Mouse (Mus musculus): ENCODE measurements around the gene Gm9903.

The Gm9903 gene

DNA sequence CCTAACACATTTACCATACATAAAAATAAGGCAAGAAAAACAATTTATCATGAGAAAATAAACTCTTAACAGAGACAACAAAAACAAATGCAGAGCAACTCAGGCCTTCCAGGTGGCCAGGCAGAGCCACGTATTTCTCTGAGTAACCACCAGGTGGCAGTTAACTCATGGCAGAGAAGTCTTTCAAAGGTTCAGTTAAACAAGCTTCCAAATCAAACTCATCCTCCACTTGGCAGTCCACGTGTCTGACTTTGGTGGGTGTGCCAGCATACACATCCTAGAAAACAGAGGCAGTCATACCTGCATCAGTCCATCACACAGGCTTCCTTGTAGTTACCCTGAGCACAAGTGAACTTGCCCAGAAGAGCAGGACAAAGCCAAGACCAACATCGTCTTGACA is 10.9 kb downstream of the Gm9903 start:
- in situ Hi-C loops (cut with MseI, MboI): no loop called here

DNA sequence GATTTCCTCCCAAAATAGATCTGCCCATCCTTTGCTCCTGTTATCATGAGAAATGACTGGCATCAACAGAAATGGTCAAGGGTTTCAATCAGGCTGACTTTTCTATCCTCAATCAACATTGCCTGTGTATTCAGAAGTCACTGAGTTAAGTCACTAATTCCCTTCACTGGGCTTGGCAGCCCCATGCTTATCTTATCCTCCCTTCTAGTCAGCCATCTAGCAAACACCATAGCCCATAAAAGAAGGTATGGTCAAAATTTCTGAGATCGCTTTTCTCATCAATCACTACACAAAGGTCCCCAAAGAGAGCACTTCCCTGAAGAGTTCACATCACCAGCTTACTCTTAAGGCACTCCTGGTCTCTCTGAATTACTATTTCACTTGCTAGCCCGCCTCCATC is 21.3 kb downstream of the Gm9903 start:
- in situ Hi-C loops (cut with MseI, MboI): no loop called here

DNA sequence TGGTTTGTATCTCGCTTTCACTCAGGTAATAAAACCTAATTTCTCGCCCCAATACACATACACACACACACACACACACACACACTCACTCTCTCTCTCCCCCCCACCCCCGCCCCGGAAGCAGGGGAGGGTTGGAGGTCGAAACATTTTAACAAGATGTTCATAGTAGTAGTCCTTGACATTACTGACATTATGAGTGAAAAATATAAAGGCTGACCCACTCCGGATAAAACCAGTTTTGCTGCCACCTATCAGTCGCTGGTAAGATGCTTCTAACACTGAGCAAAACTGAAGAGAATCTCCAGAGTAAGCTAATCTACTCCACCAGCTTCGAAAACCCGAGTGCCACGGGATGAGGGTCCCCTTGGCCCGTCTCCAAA is 21.8 kb downstream of the Gm9903 start:
- in situ Hi-C loops (cut with MseI, MboI): no loop called here

DNA sequence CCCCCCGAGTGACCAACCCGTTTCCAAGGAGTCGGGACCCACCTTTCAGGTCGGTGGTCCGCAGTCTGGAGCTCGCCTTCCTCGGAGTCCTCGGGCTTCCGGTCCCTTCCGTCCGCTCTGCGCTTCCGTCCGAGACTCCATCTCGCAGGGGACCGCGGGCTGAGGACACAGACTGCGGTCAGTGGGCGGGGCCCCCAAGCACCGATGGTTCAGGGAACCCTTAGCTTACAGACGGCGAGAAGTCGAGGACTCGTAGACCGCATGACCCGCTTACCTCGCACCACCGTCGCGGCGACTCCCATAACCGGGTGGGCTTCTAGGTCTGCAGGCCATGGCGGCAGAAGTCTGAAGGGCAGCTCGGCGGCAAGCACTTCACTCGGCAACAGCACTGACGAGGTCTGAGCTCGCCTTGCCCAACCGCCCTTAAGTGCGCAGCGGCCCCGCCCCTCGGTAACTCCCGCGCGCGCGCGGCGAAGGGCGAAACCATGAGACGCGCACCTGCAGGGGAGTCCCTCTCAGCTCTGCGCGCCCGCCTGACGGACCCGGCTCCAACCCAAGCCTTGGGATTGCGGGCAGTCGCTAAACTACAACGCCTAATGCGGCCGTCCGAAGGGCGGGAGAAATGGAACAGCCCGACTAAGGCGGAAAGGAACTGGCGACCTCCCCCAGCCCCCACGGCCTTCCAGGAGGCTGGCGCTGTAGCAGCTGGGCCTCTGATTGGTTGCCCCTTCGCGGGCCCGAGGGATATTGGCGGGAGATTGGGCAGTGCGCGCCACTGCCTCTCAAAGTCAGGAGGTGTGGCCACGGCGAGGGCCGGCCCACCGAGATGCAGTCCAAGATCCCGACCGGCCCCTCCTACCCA is 22.4 kb downstream of the Gm9903 start, which contains the start of gene Slbp:
TSS of gene Slbp (minus strand) at position 654 of the 862 bp plus-strand sequence.
- in situ Hi-C loops (cut with MseI, MboI): no loop called here

DNA sequence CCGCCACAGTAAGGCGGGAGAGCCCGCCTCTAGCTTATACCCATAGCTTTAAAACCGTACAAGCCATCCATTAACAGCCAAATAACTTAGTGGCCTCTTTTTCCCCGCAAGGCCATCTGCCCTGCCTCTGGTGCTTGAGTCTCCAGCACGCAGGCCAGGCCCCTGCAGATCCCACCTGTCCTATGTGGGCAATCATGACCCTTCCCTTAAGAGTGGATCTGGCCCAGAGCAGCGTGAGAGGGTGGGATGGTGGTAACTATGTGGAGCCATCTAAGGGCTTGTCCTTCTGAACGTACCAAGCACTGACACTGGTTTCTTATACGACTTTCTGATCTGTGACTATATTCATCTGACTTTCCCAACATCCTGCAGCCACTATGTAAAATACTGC is 23.1 kb downstream of the Gm9903 start:
- in situ Hi-C loops (cut with MseI, MboI): no loop called here

DNA sequence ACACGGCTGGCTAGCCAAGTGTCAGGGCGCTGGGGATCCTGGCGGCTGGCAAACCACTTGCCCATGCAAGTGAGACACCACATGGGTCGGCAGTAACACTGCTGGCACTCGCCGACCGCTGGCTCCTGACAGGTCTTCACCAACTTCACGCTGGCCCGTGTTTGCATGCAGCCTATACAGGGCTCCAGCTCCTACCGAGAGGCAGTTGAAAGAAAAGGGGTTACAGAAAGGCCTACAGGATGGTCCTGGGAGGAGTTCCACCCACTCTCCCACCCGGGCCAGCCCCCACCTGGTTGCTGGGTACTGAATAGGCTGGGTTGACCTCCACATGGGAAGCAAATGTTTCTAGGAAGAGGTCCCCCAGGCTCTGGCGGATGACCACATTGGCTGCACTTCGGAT is 24.7 kb downstream of the Gm9903 start:
- in situ Hi-C loops (cut with MseI, MboI): no loop called here

DNA sequence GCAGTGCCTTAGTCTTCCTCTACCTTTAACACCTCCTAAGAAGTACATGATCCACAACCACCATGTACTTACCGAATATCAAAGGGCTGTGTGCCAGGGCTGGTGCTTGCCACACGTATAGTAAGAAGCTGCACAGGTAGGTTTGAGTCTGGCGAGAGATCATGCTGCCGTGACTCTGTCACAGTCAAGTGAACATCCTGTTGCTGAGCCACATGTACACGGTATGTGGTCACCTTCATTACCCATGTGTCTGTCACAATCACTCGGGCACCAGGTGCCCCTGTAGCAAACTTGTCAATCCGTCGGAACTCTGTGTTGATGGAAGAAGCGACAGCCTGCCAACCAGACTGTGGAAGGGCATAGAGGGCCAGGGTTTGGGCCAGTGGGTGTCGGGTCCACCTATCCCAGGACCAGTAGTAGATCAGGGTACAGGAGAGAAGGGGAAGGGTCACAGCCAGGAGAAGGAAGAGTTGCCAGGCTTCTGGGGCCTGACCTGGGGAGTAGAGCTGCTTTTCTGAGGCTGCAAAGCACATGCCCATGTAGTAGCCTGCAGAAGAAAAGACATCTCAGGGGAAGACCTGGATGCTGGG is 25.6 kb downstream of the Gm9903 start:
- in situ Hi-C loops (cut with MseI, MboI): no loop called here

DNA sequence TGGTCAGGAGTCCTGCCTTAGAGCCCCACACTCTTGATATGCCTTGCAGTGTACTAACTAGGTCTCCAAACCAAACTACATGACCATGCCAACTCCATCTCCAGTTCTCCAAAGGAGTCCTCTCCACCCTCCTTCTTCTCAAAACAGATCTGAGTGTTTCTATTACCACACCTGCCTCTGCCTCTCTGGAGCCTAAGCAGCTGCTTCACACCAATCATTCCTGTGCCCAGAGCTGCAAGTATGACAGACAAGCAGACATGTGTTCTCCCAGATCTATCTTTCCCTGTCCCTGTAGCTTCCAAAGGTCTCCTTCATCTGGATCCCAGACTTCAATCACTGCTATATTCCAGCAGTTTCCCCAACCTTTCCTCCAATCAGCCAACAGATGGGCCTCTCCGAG is 27.0 kb downstream of the Gm9903 start:
- in situ Hi-C loops (cut with MseI, MboI): no loop called here

DNA sequence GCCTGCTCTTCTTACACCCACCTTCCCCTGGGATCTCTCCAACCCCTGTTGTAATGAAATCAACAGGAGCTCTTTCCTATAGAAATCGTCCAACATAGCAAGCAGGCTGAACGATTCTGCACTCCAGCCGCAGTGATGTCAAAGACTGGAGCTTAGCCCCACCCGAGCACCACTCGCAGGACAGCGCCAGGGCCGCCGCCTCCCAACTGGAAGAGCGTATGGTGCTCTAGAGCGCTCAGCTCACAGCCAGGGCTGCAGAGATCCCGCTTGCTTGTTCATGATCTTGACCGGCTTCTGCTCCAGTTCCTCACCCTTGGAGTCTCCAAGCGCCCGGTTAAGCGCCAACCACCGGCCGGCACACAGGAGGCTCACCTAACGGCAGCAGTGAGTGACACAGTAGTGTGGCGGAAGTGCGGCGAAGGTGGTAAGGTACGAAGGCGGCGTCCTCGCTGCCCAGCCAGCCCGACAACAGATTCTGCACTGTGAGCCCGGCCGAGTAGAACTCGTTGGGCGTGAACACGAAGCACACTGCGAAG is 27.6 kb downstream of the Gm9903 start:
- in situ Hi-C loops (cut with MseI, MboI): no loop called here

DNA sequence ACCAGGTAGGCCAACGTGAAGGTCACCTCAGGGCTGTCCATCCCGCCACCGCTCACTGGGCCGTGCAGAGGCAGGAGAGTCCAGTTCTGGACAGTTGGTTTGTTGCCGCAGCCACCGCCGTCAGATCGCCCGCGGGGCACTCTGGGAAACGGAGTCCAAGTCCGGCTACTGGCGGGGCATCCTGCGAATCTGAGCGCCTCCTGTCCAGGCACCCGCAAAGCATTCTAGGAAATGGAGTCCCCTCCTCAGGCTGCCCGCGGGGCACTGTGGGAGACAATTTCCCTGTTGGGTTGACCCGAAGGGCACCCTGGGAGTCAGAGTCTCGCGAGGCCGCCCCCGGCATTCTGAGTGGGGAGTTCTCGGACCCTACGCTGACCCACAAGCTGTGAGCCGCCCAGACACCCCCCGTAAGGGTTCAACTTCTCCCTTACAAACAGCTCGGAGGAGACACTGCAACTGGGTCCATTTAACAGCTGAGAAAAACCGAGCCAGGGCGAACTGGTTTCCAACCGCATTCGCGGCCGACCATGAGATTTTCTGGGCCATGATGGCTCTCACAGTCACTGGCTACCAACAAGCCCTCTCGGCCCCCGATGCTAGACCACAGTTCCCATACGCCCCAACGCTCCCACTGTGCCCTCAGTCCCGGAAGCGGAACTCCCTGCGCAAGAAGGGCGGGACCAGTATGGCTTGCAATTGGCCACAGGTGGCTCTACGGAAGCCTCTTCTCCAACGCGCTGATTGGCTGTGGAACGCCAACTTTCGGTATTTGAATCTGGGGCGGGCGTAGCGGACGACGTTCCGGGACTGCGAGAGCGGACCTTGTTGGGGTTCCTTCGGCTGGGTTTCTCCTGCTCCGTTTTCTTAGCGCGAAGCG is 28.3 kb downstream of the Gm9903 start, which contains the start of the genes Tacc3 and Tmem129:
TSS of gene Tacc3 (plus strand) at position 342 of the 877 bp plus-strand sequence.
TSS of gene Tmem129 (minus strand) at position 630 of the 877 bp plus-strand sequence.
- in situ Hi-C loops (cut with MseI, MboI): no loop called here

DNA sequence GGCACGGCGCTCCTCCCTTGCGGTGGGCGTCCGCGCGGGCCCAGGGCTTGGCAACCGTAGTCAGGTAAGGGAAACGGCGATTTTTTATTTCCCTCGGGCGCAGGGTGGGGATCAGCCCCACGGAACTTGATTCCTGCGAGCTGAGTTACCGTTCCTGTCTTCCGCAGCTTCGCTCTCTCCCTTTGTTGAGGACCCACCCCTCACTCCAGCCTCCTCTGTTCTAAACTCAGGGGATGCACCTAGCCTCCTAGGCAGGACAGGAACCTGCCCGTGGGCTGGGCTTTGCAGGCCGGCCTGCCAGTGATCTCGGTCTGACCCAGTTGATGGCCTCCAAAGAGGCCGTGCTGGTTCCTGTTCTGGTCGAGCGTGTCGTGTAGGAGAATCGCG is 28.9 kb downstream of the Gm9903 start:
- in situ Hi-C loops (cut with MseI, MboI): no loop called here

DNA sequence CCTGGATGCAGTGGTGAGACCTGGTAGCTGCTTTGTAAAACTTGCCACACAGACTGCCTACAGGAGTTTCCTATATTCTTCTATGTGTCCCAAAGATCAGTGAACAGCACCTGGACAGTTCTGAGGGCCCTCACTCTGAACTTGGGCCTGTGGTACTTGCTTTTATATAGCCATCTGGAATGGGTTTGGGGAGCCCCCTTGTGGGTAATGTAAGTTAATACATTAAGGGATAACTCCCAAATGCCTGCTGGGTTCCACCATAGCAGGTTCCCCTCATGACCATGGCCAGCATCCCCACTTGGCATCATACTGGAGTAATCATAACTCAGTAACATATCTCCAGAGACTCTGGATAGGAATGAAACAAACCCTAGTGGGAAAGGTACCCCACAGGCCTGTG is 38.5 kb downstream of the Gm9903 start:
- in situ Hi-C loops (cut with MseI, MboI): no loop called here

DNA sequence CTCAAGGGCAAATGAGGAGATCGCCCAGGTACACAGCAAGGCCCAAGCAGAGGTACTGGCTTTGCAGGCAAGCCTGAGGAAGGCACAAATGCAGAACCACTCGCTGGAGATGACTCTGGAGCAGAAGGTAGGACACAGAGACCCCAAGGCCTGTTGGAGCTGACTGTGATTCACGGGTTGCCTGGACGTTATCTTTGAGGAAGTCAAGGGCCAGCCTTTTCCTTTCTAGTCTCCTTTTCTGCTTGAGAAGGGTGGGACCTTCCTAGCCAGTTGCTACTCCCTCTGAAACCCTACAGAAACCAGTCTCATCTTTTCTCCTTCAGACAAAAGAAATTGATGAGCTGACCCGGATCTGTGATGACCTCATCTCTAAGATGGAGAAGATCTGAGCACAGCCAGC is 41.9 kb downstream of the Gm9903 start:
- in situ Hi-C loops (cut with MseI, MboI): no loop called here

DNA sequence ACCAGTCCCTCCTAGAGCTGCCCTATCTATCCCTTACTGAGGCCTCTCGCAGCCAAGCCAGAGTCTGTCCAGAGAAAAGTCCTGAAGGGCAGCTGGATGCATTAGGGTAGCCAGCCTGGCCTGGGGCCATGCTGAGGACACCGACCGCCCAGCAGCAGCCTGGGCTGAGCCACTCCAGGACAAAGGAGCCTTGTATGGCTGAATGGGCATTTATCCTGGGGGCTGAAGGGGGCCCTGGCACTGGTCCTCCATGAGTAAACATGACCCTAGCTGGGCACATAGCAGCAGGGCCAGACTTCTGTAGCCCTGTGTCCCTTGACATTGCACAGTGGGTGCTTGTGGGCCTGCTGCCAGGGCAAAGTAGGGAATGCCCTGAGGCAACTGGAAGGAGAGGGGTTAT is 44.7 kb downstream of the Gm9903 start:
- in situ Hi-C loops (cut with MseI, MboI): no loop called here

DNA sequence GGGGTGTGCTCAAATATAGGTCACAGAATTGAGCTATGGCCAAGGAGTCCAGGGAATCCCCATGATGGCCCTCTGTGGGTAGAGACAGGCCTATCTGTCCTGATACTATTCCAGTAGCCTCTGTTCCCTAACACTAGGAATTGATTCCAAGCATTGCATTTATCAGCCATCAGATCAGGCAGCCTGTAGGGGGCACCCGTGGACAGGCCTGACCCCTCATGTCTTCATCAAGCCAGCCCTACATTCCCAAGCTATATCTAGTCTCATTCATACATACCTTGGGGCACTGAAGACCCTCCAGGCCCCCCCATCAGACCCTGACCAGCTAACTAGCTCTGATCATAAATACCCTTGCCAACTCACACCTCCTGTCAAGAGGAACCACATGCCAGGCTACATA is 46.2 kb downstream of the Gm9903 start:
- in situ Hi-C loops (cut with MseI, MboI): no loop called here

DNA sequence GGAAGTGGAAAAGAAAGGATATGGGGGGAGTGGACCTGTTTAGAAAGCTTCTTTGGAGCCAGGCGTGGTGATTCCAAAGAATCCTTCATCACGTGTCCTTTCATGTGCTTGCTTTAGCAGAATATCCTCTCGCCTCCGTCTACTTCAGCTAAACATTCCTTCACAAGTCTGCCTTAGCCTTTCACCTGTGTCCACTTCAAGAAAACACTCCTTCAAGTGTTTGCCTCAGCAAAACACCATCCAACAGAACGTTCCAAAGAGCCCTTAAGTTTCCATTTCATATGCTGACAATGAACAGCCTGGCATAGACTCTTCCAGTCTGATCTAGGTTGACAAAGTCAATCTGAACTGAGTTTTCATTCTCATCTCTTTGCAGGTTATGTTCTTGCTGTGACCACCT is 48.5 kb downstream of the Gm9903 start:
- in situ Hi-C loops (cut with MseI, MboI): no loop called here

DNA sequence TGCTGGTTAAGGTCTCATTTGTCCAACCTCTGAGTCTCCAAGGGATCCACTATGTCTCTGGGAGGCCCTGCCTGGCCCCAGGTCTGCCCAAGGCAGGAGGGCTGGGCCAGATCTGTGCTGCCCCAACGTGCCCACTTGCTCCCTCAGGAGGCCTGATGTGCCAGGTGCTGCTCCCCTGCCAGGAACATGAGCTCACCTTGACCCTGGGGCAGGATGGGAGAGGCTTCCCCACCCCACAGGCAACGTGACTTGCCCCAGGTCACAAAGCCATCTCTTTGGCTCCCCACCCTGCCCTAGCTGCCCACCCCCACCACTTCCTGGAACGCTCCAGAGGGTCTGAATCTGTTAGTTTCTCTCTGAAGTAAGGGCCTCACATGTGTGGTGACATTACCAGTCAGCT is 51.3 kb downstream of the Gm9903 start:
- in situ Hi-C loops (cut with MseI, MboI): loop anchor here in 1 of 2 experiments (5.0 kb wide), 1 partner anchor 46 kb away; no protein-coding TSS in a partner anchor
